Mouse (Mus musculus) thymus, postnatal 10 days (tissue): Measurements from ENCODE around the gene Cklf.
"Not testable (repeated sequence)": the region's sequence is repeated elsewhere in the genome, so short reads cannot be mapped to it uniquely, and the experiment has no call there.

Experiments
- DNase-seq, 2 experiments: peaks; one replicate each; pipeline ENCODE4 v3.0.0; 2021; ENCODE audit warnings: low spot score in 2 of 2

Gene Cklf

DNA sequence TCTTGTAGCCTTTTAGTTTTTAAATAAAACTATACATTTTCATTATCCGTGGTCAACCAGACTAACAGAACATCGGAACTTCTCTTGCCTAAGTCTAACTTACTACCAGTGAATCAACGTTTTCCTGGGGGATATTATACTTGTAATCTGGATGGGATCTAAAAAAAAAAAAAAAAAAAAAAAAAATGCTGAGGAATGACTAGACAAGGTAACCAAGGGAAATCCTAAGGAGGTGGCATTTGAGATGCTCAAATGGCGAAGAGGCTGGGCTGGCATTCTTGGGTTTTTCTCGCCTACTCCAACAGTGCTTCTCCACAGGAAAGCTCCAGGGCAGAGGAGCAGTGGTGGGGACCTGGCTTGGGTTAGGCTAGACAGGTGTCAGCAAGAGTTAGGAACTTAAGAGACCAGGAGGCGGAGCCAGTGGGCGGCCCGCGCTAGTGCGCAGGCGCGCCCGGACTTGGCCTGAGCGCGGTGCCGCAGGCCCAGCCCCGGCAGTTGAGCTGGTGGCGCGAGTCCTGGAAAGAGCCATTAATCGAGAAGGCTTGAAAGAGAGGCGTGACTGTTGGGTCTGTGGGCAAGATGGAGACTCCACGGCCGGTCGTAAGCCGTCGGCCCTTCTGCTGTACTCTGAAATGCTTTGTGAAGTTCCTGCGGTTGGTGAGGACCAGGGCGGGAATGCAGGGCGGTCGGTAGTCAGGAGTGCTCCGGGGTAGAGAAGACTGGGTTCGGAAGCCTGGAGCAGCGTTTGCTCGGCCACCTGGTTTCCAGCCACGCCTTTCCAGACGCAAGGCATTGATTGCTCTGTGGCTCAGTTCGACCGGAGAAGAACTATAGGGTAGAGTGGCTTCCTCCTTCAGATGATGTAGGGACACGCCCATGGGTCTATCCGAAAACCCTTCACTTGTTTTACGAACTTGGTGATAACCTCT lies at the start of gene Cklf:
TSS of gene Cklf (plus strand) at position 423 of the 929 bp plus-strand sequence.
- DNase-seq, result peak; percentile 68 to 79

DNA sequence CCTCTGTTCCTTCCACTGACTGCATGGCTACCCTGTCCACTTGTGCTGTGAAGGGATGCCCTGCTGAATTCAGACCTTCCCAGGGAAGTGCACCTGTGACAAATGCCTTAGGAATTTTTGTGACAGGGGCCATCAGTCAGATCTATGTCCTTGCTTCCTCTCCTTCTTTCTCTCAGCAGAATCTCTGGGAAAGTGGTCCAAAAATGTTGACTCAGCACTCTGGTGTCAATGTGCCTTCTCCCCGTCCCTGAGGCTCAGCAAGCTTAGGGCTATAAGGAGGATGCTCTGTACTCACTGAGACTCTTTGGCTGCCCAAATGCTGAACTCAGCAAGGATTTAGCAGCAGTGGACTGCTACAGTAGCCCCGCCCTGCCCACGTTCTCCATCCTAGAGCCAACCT lies 49.0 kb upstream of the Cklf start:
- no peak for DNase-seq

DNA sequence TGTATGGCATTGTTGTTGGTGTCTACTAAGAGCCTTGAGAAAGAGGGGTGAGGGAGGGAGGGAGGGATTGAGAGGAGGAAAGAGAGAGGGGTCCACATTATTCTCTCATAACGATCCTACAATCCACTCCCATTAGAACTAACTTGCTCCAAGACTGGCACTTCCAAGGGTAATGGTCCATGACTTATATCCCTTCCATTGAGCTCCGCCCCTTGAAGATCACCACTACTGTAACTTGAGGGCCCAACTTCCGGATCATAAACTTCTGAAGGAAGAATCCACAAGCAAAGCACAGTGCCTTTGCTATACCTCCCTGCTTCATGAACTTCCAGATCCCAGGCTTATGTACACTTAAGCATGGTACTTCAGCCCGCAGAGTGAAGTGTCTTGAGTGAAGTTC lies 48.3 kb upstream of the Cklf start:
- no peak for DNase-seq

DNA sequence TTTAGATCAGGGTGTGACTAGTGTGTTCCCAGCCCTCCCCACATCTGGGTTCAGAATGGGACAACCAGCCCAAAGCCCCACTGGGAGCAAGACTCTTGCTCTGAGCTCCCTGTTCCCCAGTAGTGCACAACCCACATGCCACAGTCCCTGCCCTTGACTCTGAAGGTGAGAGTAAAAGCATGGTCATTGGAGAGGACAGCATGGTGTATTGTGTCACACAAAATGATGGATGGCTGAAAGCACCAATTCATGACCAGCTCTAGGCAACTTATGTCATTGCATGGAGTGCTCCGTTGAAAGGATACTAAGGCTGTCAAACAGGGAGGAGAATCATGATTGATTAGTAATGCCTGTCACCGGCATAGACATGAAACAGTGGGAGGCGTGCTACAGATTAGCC lies 45.4 kb upstream of the Cklf start:
- no peak for DNase-seq

DNA sequence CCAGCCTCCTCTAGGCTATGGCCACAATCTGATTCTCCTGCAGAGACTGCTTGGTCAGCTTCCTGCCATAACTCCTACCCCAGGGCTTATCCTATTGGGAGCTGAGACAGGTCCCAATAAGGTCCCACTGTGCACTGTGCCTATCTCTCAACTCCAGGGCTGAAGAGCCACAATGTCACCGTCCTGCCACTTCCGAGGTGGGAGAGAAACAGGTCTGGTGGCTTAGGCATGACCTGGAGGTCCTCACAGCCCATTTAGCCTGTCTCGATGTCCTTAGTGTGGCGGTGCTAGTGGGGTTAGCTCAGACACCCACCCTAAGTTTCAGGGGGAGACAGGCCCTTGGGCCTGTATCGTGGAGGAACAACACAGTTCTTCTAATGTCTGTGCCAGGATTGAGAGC lies 33.1 kb upstream of the Cklf start:
- no peak for DNase-seq

DNA sequence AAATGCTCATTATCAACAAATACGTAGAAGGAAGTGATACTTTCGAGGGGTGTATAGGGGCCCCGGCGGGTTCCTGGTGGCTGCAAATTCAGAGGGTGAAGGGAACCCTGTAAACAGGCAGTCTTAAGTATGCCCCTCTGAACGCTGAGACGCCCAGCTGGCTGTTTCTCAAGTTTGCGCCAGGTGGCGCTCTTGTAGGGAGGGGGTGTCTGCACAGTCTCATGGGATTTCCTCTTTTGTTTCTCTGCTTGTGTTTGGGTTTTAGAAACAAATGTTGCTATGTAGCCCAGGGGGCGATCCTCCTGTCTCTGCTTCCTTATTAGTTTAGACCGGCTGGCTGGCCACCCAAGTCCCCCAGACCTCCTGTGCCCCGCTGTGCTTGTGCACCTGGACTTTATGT lies 31.6 kb upstream of the Cklf start:
- peak; percentile 49 to 72 for DNase-seq

DNA sequence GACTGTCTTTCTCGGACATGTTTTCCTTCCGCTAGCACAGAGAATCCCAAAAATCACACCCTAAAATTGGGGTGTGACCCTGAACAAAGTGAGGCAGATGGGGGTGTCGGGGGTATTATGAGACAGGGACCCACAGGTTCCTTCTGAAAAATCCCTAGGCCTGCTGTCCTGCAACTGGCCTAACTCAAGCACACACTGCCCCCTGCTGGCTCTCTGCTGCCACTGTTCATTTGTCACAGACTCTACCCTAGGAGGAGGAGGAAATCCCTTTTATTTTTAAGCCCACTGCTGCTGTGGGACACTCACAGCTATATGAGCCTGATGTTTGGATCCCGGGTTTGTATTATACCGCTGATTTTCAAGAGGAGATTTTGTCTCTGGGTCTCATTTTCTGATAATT lies 30.9 kb upstream of the Cklf start:
- peak; percentile 31 to 74 for DNase-seq

DNA sequence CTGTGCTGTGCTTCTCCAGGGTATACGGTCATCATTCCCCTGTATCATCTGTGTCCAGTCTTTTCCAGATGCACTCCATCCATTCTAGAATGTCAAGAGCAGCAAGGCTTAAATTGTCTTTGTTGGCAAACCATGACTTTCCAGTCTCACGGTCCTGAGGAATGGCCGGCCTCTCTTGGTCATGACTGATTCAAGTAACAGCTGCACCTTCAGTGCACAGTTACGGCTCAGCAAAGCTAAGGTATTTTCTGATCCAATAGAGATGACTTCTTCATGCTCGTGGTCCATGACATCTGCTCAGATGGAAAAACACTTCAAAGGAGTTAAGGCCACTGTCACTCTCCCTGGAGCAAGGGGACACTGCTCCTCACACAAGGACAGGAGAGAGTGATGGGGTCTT lies 23.6 kb upstream of the Cklf start:
- no peak for DNase-seq

DNA sequence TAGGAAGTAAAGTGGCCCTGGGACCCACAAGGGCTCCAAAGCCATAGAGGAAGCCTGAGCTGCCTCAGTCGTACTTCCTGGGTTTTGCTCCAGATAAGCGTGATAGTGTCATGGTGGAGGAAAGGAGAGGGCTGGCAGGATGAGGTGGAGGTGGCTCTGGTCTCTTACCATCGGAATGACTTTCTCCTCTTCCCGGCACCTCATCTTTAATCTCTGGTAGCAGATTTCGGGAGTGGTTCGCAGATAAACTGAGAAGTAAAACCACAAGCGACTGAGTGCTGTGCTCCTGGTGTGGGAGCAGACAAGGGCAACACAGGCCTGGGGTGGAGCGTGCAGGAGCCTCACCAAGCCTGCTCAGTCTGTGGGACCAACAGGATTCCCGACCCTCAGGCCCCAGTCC lies 20.3 kb upstream of the Cklf start:
- DNase-seq, result no peak

DNA sequence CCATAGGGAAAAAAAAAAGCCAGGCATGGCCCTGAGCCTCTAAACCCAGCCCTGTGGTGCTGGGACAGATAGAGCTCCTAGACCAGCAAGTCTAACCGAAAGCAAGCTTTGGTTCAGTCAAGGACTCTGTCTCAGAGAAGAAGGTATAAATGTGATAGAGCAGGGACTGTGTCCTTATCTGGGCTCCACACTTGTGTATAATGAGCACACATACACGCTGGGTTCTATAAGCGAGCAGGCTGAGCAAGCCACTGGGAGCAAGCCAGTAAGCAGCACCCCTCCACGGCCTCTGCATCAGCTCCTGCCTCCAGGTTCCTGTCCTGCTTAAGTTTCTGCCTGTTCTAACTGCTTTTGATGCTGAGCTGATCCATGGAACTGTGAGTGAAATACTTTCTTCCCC lies 18.6 kb upstream of the Cklf start:
- no peak for DNase-seq

DNA sequence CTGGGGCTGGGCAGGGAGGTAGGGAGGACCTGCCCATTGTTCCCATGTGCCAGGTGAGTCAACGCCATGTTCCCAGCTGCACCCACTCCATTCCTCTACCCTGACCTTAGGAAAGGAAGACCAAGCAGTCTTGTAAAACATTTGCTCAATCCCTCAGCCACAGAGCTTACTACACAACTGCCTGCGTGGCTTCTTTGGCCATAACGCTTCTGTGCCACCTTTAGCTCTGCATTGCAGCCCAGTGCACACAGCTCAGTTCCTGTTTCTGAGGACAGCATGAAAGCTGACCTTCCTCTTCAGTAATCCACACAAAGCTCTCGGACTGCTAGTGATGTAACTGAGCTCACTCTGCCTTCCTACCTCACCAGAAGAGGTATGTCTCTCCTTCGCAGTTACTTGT lies 17.7 kb upstream of the Cklf start:
- DNase-seq, result no peak

DNA sequence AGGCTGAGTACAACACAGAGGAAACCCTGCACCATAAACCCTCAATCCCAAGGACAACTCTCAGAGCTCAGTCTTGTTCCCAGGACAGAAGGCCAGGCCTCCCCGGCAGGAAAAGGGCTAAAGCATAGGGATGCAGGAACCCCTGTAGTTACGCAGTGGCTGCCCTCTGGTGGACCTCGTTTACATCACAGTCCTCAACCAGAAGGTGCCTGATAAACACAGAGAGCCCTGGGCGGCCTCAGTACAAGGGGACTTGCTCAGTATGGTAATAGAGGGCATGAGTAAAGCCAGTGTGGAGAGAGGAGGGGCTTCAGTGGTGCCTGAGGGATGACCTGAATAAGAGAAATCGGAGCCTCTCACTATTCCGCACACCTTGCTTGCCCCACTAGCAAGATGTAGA lies 16.1 kb upstream of the Cklf start:
- DNase-seq, result no peak

DNA sequence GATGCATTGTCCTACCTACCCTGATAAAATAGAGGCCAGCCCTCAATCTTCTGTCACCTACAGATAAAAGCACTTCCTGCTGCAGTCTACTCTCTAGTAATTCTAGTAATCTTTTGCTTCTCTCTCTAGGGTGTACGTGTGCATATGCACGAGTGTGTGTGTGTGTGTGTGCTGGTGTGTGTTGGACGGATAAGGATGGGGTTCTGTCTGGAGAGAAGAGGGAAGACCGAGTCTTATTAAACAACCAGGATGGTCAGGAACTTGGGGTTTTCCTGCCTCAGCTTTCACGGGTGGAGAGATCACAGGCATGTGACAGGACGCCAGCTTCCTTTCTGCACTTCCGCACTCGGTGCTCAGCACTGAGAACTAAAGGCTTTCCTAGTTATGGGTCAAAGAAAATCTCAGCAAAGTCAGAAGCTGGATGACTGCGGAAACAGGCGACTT lies 11.2 kb upstream of the Cklf start:
- DNase-seq, result no peak

DNA sequence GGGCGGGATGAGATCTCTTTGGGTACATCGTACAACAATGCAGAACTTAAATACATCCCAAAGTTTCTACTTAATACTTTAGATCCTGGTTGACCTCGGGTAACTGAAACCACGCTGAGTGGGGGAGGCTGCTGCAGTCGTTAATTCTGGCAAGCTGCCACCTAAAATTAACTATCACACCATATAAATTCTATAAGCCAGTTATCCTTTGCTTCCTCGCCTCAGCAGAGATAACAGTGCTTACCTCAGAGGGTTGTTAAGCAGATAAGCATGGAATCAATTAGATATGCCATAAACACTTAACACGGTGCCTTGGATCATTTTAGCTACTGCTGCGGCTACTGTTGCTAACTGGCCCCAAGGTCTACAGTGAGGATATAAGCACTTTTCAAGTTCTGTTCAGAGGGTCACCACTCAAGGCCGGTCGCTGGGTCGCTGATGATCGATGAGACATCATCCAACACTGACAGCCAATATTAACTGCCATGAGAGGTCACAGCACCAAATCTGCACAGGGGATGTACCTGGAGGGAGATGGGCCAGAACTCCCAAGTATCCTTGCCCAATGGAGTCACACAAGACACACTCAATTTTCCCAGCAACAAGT lies 8.5 kb upstream of the Cklf start:
- no peak for DNase-seq

DNA sequence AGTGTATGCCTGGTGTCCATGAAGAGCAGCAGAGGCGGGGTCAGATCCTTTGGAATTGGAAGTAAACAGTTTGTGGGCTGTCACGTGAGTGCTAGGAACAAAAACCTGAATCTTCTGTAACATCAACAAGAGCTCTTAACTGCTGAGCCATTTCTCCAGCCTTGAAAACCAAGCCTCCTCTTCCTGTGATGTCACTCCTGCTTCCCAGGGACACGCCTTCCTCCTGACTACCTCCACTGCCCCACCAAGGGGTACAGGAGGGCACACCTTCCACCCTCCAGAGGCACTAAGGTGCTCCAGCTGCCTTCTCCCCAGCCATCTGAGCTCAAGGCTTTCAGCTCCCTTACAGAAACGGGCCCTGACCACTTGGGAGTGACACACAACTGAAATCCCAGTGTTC lies 4.0 kb upstream of the Cklf start:
- DNase-seq, result no peak

DNA sequence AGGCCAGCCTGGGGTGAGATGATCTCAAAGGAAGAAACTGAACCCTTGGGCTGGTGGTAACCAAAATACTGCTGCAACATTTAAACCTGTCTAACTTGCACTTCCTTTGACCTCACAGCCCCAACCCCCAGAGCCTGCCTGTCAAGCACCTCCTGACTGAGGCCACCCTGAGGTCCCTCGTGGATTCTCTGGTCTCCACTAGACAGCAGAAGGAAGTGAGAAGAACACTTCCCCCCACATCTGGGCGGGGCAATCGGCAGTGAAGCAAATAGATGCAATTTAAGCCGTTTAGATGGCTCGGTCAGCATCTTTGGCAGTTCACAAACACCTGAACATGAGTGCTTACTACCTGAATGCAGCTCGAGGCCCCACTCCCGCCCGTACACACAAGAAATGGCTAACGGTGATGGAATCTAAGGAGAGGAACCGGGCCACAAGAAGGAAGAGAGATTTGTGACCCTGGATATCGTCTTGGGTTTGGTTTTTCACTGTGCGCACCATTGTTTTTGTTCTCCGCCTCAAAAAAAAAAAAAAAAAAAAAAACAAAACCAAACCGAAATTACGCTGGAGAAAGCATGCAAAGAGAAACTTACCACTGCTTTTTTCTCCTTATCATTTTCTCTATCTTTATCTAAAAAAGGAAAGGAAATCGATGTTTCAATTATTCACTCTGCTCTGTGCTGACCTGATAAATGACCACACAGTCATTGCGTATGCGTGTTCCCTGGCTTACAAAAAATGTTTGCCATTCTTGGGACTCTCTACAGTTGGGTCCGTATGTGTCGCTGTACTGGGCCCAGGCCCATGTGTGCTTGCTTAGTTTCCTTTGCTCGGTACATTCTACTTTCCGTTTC lies 3.4 kb upstream of the Cklf start:
- DNase-seq, result peak; percentile 19 to 27

DNA sequence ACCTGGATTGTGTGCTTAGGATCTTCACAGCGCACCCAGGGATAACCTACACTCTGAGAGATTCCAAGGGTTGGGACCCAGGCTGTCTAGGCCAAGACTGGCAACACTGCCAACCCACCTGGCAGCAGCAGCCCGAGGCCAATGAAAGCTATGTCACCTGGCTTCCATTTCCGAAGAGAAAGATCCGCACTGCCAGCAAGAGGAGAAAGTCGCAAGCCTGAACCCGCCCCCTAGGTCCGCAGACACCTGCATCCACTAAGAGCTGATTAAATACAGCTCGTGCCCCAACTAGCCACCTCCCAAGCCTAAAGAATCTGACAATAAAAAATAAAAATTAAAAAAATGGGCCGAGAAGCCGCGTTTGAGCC lies 2.8 kb upstream of the Cklf start:
- peak; percentile 23 to 42 for DNase-seq

DNA sequence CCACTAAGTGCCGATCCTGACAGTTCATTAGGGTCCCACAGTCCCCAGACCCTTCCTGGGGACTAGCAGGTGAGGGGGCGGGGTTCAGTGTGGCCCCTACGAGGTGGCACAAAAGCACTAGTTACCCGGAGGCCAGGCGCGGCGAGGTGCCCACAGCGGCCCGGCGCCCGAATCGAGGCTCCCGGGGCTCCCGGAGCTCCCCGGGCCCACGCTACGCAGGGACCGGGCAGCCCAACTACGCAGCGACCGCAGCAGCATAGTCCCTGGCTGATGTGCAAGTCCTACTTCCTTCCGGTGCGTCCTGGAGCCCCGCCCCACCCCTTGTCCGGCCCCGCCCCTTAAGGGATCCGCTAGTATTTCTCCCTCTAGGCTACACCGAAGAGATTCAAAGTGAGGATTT lies 2.4 kb upstream of the Cklf start, which contains the start of gene Tk2:
TSS of gene Tk2 (minus strand) at position 283 of the 400 bp plus-strand sequence.
- DNase-seq, result peak; percentile 68 to 76

DNA sequence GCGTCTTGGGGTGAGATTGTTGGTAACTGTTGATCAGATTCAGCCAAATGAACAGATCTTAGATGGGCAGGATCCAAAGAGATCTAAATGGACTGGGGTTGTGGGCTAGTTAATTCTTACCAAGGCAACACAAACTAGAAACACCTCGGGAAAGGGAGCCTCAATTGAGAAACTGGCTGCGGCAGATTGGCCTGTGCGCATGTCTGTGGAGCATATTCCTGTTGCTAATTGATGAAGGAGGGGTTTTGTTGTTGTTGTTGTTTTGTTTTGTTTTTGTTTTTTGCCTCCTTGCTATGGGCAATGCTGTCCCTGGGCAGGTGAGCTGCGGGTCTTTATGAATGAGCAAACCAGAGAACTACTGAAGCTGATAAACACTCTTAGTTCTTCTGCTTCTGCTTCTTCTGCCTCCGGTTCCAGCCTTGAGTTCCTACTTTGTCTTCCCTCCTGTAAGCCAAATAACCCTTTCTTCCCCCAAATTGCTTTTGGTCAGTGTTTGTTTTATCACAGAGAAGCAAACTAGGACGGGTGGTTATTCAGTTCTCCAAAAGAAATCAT lies 1.1 kb upstream of the Cklf start:
- no peak for DNase-seq

DNA sequence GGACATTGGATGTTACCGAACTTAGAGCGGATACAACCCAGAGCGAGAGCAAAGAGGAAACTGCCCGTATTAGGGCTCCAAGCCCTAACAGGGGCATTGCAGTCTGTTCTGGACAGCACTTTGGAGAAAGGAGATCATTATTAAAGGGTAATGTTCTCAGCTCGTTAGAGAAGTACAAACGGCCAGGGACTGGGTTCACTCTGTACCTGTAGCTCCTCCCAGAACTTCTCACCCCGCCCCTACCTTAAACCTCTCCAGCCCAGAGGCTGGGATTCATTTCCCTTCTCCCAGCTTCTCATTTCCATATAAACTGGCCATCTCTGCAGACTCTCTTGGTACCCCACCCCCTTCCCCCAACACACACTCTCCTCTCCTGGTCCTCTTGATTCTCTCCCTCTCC lies 800 bp downstream of the Cklf start:
- no peak for DNase-seq

DNA sequence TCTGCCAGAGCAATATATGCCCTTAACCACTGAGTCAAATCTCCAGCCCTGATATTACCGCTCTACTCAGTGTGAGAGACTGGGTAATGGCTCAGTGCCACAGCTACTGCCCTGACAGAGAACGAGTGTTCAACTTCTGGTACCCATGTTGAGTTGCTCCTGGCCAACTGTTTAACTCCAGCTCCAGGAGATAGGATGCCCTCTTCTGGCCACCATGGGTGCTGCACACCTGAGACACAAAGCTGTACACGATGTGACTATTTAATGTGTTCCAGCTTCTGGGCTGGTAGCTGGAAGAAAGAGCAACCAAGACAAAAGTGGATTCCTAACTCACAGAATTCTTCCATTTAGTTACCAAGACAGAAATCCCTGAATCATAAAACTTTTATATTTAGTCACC lies 2.4 kb downstream of the Cklf start:
- DNase-seq, result peak in 1 of 2 experiments; percentile 44

DNA sequence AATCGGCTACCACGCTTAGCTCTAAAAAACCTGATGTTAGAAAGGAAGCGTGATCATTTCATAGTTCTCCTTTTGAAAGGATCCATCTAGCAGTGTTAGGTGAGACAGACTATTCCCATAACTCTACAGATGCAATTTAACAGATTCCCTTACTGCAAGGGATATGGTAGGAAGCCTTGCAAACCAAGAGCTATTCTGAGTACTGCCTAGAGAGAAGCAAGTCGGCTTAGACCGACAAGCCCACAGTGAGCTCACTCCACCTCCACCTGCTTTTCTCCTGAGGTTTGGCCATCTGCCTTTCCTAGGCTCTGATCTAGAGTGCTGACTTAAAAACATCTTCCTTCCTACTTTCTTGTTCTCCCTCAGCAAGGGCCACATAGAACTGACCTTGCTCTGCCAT lies 11.1 kb downstream of the Cklf start:
- not testable (repeated sequence) for DNase-seq
